Mouse (Mus musculus) neural tube, embryonic 14.5 days (tissue): ENCODE data around the gene Krt79. TPM values are rescaled to one million over a fixed set of nuclear protein-coding genes. Genes with fewer than 3 reads are reported as not detected.

Experiments used
- ATAC-seq: fragments of 200-750 bp; cut with Nextera tagmentation; 2 replicates; pipeline ENCODE4 v1.8.0; 2017; ENCODE audit warnings: low read depth, mild to moderate bottlenecking, moderate TSS enrichment, moderate library complexity
- H3K27ac ChIP-seq: fragments of 300-500 bp; sonication (generic); 2 replicates; pipeline ENCODE4 v1.5.1; 2014; ENCODE audit warnings: low read depth, mild to moderate bottlenecking, control low read depth, low read length, moderate library complexity, mixed read lengths
- H3K27me3 ChIP-seq: fragments of 300-500 bp; sonication (generic); 2 replicates; pipeline ENCODE4 v1.6.1; 2014; ENCODE audit warnings: low read length; ENCODE audit not compliant: control insufficient read depth, insufficient read depth
- H3K36me3 ChIP-seq: fragments of 300-500 bp; sonication (generic); 2 replicates; pipeline ENCODE4 v1.6.1; 2014; ENCODE audit warnings: low read length, mixed read lengths; ENCODE audit not compliant: control insufficient read depth, insufficient read depth
- H3K4me1 ChIP-seq: fragments of 300-500 bp; sonication (generic); 2 replicates; pipeline ENCODE4 v1.6.1; 2014; ENCODE audit warnings: low read length; ENCODE audit not compliant: control insufficient read depth, insufficient read depth
- H3K4me2 ChIP-seq: fragments of 300-500 bp; sonication (generic); 2 replicates; pipeline ENCODE4 v1.6.1; 2014; ENCODE audit warnings: mild to moderate bottlenecking, low read depth, low read length, control low read depth
- H3K4me3 ChIP-seq: fragments of 300-500 bp; sonication (generic); 2 replicates; pipeline ENCODE4 v1.5.1; 2014; ENCODE audit warnings: low read depth, low read length, control low read depth, mixed read lengths
- H3K9ac ChIP-seq: fragments of 300-500 bp; sonication (generic); replicated peaks from 2 replicates; pipeline ENCODE4 v1.6.1; 2014; ENCODE audit warnings: low read depth, mild to moderate bottlenecking, control low read depth, low read length, mixed read lengths
- H3K9me3 ChIP-seq: fragments of 300-500 bp; sonication (generic); 2 replicates; pipeline ENCODE4 v1.6.1; 2016; ENCODE audit warnings: low read length; ENCODE audit not compliant: control insufficient read depth
- whole genome bisulfite sequencing: fragments of 180-500 bp; shearing (Covaris S2); extraction: QIAGEN DNeasy Blood & Tissue Kit; methylation state at CpG from one replicate; pipeline ENCODE4 v1.1.7; 2014; 5-methylcytosine and 5-hydroxymethylcytosine counted together
- polyA plus RNA-seq: library from polyadenylated mRNA; unstranded; fragments of >200 nt; fragmentation: Nextera tagmentation; extraction: Ambion mirVana; gene quantifications from 2 replicates; pipeline ENCODE4 v1.2.1, GENCODE M21; 2014

Krt79 gene
- polyA plus RNA-seq, 1 experiment from 2014 or later: 0.24 TPM

DNA sequence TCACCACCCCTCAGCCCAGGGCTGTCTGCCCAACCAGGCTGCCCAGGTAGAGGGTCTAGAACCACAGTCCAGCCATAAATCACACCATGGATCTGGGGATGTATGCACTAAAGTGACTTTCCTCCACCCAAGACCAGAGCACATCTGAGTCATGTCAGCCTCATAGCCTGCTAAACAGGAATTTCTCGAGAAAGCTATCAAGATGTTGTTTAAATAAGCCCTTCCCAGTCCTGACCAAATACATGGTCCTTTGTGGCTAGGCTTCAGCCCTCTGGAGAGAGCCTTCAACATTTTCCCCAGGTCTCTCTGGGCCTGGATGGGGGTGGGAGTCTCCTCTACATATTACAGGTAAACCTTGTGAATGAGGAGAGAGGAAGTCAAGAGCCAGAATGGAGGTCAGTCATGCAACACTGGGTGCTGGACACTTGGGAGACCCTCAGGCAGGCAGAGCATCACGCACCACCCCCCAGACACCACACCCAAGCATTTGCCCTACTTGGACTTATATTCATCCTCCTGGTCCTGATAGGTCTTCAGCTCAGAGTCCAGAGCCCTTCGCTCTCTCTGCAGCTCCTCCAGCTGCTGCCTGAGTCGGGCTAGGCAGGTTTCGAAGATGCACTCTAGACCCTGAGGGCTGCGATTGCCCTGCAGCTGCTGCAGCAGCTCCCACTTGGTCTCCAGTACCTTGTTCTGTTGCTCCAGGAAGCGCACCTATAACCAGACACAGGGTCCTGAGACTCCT lies 12.8 kb upstream of the Krt79 start:
- Histone ChIP-seq H3K27ac (no peak overlapping the region), H3K9ac (no peak overlapping the region), H3K4me3 (no peak overlapping the region), H3K9me3 (no peaks in the 10 kb centered on the region), H3K27me3 (no peaks in the 10 kb centered on the region), H3K4me1 (no peaks in the 10 kb centered on the region), H3K36me3 (no peaks in the 10 kb centered on the region), H3K4me2 (no peak overlapping the region)
- ATAC-seq: no peak
- 93% methylated on average over 7 of the region's 7 CpGs for WGBS

DNA sequence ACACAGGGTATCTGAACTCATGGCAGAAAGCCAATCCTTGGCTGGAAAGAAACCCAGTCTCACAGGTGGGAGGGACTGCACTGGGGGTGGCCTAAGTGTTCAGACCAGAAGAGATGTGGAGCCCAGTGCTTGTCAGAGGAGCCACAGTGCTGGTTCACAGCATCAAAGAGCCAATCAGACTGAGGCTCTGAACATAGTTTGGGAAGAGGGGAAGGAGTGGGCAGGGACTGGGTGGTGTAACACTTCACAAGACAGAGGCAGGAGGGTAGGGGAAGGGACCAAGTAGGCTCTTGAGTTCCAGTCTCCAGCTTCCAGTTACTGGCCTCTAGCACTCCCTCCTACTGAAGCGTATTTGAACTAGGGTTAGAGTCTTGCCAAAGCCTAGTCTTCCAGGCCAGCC lies 5.3 kb upstream of the Krt79 start:
- Histone ChIP-seq H3K4me2 (no peak overlapping the region), H3K4me1 (no peaks in the 10 kb centered on the region), H3K36me3 (no peaks in the 10 kb centered on the region), H3K4me3 (no peak overlapping the region), H3K27me3 (no peaks in the 10 kb centered on the region), H3K27ac (no peak overlapping the region), H3K9ac (no peak overlapping the region), H3K9me3 (no peaks in the 10 kb centered on the region)
- no peak for ATAC-seq
- WGBS: 95% methylated on average over 1 of the region's 1 CpGs

DNA sequence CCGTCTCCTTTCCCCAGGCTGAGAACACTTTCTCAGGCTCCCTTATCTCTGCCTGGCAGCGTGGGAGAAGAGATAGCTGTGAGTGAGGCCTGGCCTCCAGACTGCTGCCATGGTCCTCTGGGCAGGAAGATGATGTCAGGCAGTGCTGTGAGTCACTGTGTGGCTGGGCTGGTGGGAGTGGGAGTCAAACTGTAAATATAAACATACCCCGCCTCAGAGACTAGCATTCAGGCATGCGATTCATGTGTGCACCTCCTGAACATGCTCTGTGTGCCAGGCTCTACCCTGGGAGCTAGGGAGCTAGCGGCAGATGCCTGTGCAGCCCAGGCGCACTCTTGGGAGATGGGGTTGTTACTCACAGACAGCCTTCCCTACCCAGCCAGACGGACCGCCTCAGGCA lies 1.8 kb upstream of the Krt79 start:
- H3K4me1 ChIP-seq: no peaks in the 10 kb centered on the region
- H3K27me3 ChIP-seq: no peaks in the 10 kb centered on the region
- no peak overlapping the region for H3K4me3 ChIP-seq
- no peaks in the 10 kb centered on the region for H3K9me3 ChIP-seq
- H3K4me2 ChIP-seq: no peak overlapping the region
- 67% methylated on average over 8 of the region's 8 CpGs for WGBS
- no peaks in the 10 kb centered on the region for H3K36me3 ChIP-seq
- no peak overlapping the region for H3K27ac ChIP-seq
- no peak for ATAC-seq
- no peak overlapping the region for H3K9ac ChIP-seq

DNA sequence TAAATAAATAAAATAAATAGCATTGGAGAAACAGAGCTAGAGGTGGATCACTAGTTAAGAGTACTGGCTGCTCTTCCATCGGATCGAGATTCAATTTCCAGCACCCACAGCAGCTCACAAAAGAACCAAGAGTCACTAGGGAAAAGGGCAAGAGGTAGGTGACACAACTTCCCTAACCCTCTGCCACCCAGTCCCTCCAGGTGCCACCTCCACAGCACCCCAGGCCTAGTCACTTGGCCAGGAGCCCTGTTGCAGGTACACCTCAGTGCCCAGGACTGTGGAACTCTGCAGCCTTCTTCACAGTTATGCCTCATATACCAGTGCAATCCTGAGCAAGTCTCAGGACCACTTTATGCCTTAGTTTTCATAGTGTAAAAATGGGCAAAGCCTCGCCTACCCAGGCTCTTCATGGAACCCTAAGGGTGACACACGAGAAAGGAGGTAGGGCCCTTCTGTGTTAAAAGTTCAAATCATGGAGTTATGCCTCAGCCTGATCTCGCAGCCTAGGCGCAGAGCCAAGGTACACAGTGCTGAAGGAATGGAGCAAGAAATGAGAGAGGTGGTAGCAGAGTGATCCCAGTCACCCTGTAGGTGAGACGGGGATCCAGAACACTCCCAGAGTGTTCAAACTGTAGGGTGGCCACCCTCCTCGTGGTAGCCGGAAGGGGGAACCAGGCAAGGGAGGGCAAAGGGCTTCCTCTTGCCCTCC lies 1.4 kb downstream of the Krt79 start:
- ATAC-seq: no peak
- Histone ChIP-seq H3K4me3 (no peak overlapping the region), H3K9me3 (no peaks in the 10 kb centered on the region), H3K4me2 (no peak overlapping the region), H3K27ac (no peak overlapping the region), H3K9ac (no peak overlapping the region), H3K36me3 (no peaks in the 10 kb centered on the region), H3K27me3 (no peaks in the 10 kb centered on the region), H3K4me1 (no peaks in the 10 kb centered on the region)
- WGBS: 86% methylated on average over 9 of the region's 9 CpGs

DNA sequence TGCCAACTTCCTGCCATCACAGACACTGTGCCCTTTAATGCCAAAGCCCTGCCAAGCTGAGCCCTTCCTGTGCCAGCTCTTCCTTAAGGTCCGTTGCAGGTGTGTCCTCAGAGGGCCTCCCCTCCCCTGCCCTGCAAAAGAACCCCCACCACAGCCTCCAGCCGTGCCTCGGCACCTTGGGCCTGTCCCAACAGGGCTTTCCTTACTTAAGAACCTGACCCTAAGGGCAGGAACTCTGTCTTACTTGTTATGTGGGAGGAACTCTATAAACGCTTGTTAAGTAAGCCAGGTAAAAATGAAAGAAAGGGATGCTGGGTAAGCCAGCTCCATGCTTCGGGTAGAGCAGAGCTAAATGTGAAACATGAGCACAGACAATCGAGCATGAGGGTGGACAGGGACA lies 7.1 kb downstream of the Krt79 start:
- no peak overlapping the region for H3K4me2 ChIP-seq
- H3K27ac ChIP-seq: no peak overlapping the region
- no peaks in the 10 kb centered on the region for H3K27me3 ChIP-seq
- no peaks in the 10 kb centered on the region for H3K9me3 ChIP-seq
- no peak overlapping the region for H3K4me3 ChIP-seq
- ATAC-seq: no peak
- 77% methylated on average over 6 of the region's 6 CpGs for WGBS
- no peaks in the 10 kb centered on the region for H3K4me1 ChIP-seq
- H3K9ac ChIP-seq: no peak overlapping the region
- no peaks in the 10 kb centered on the region for H3K36me3 ChIP-seq

DNA sequence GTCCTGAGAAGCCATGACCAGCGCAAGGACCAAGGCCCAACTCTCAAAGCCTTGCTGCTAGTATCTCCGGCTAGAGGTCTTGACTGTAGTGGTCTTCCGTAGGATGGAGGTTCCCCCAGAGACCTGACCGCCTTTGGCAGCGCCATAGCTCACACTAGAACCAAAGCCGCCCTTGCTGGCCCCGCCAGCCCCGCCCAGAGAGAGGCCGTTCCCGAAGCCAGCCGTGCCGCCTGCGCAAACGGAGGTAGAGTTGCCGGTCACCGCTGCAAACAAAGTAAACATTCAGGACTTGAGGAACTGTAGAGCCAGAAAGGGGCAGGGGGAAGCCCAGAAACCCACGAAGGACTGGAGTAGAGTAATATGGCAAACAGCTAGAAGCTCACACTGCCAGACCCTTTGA lies 10.5 kb downstream of the Krt79 start:
- no peaks in the 10 kb centered on the region for H3K36me3 ChIP-seq
- WGBS: 1% methylated on average over 17 of the region's 17 CpGs
- no peak overlapping the region for H3K27ac ChIP-seq
- peak overlapping the region; percentile 17; the same call in 1 of the 2 replicates for H3K4me2 ChIP-seq
- no peaks in the 10 kb centered on the region for H3K4me1 ChIP-seq
- H3K27me3 ChIP-seq: no peaks in the 10 kb centered on the region
- H3K9me3 ChIP-seq: no peaks in the 10 kb centered on the region
- H3K9ac ChIP-seq: no peak overlapping the region
- ATAC-seq: no peak
- no peak overlapping the region for H3K4me3 ChIP-seq

DNA sequence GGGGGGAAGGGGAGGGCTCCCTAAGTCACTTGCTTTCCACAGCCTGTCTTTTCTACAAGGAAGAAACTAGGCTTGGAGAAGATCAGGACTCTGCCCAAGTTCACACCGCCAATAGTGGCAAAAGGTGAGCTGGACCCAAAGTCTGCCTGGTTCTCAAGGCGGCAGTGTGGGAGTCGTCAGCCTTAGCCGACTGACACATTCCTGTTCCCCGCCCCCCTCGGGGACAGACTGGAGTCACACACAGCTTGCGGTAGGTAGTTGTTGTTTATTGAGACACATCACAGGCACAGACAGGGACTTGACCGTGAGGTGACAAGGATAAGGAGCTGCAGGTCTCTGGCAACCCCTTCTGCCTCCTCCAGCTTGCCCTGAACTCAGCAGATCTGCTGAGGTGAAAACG lies 11.0 kb downstream of the Krt79 start:
- 21% methylated on average over 9 of the region's 9 CpGs for WGBS
- Histone ChIP-seq H3K36me3 (no peaks in the 10 kb centered on the region), H3K27me3 (no peaks in the 10 kb centered on the region), H3K4me1 (no peaks in the 10 kb centered on the region), H3K4me2 (no peak overlapping the region), H3K27ac (no peak overlapping the region), H3K4me3 (no peak overlapping the region), H3K9ac (no peak overlapping the region), H3K9me3 (no peaks in the 10 kb centered on the region)
- no peak for ATAC-seq

DNA sequence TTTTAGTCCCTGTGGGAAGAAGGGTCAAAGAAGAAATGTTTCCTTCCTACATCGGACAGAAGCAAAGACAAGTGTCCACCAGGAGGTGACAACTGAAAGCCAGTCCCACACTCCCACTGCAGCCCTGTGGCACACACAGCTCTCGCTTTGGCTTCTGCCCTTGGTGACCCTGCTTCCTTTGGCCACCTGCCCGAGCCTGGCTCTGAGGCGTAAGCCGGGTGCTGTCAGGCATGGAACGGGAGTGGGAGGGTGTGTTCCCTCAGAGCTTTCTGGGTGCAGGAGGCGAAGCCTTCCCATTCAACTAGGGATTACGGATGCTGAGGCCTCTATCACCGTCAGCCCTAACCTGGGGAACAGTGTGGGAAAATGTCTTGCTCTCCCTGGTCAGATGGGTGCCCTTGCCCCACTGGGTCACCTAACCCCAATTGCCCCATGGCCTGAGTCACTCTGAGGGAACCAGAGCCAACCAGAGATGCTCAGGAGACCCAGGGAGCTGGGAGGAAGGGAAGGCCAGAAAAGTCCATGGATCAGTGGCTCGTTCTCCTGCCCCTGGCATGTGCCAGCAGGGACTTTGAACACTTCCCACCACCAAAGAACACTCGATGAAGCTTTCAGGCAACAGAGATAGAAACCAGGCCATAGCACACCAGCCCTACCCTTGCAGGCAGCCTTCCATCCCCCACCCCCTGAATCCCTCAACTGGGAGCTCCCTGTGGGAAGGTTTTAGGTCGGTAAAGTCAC lies 12.6 kb downstream of the Krt79 start:
- Histone ChIP-seq H3K27me3 (no peaks in the 10 kb centered on the region), H3K9ac (no peak overlapping the region), H3K4me1 (no peaks in the 10 kb centered on the region), H3K4me3 (no peak overlapping the region), H3K27ac (no peak overlapping the region), H3K9me3 (no peaks in the 10 kb centered on the region), H3K36me3 (no peaks in the 10 kb centered on the region), H3K4me2 (no peak overlapping the region)
- 78% methylated on average over 12 of the region's 12 CpGs for WGBS
- ATAC-seq: no peak

DNA sequence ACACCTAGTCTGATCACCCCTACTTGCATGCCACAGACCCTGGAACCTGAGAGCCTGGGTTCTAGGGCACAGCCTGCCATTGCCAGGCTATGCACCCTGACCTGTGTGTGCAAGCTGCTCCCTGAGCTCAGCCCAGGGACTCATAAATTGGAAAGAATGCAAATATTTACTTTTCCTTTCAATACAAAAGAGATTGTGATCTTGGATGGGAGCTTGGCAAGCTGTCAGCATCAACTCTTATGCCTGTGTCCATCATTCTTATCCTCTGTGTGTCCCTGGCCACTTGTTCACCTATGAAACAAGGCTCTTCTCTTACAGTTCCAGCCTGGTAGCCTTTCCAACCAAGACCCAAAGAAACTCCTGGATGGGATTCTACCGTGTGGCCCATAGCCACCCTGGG lies 15.1 kb downstream of the Krt79 start:
- no peak for ATAC-seq
- Histone ChIP-seq H3K4me2 (no peak overlapping the region), H3K4me1 (no peaks in the 10 kb centered on the region), H3K27me3 (no peaks in the 10 kb centered on the region), H3K36me3 (no peaks in the 10 kb centered on the region), H3K9me3 (no peaks in the 10 kb centered on the region), H3K9ac (no peak overlapping the region), H3K27ac (no peak overlapping the region), H3K4me3 (no peak overlapping the region)
- 83% methylated on average over 1 of the region's 1 CpGs for WGBS
